Mouse (Mus musculus): Measurements from ENCODE around the gene Ltbr. TPM values are rescaled to one million over a fixed set of nuclear protein-coding genes. Genes with fewer than 3 reads are reported as not detected.

The Ltbr gene
- polyA plus RNA-seq, 1 experiment from 2014 or later: 14.9 TPM

DNA sequence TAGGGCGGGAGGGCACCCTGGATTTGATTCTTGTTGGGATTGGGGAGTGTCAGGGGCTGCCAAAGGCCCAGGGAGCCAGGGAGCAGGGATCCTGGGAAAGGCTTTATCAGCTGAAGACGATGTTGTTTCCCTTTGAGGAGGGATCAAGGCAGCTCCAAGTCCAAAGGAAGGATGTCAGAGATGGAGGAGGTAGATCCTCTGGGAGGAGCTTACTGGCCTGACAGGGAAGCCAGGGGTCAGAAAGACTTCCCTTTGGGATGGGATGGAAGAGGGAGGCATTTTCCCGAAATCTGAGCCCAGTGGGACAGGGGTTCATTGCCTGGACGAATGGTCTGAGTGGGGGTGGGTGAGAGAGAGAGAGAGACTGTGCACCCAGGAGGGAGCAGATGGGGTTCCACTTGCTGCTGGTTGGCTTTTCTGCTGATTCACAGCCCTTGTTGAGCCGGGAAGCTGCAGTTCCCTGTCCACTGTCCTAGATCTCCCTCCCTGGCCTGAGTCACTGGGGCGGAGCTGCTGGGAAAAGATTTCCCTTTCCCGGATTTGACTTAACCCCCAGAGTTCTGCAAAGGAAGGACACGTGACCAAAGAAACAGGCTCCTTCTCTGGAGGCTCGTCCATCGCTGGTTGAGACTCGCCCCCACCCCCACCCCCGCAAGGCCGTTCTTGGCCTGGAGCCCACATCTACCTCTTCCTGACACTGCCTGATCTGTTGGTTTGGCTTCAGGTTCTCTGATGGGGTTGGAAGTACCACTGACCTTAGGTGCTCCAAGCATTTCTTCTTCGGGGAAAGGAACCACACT lies 40.9 kb upstream of the Ltbr start:
- 0 out of 2 replicates have a peak, but pooled peaks cover 5% of the 10 kb centered on the region for H3K27me3 ChIP-seq (ENCODE audit: control insufficient read depth, insufficient read depth, low read length)
- no peaks in the 10 kb centered on the region for H3K36me3 ChIP-seq (replicated peaks; ENCODE audit: control insufficient read depth, insufficient read depth)
- no peak for DNase-seq (ENCODE audit: low spot score)
- H3K9ac ChIP-seq: no peak overlapping the region; the same call in 1 of the 2 replicates
- peak overlapping the region; percentile 30; the same call in 1 of the 2 replicates for H3K4me2 ChIP-seq (replicated peaks)
- peaks cover 24% of the 10 kb centered on the region for H3K4me1 ChIP-seq (replicated peaks; ENCODE audit: control insufficient read depth, insufficient read depth, low read length)
- H3K9me3 ChIP-seq (ENCODE audit: control insufficient read depth, low read length): no peaks in the 10 kb centered on the region
- no peak overlapping the region for H3K4me3 ChIP-seq (replicated peaks; ENCODE audit: low read length)
- no peak for ATAC-seq (ENCODE audit: low FRiP score)
- WGBS: 19% methylated on average over 14 of the region's 14 CpGs
- H3K27ac ChIP-seq: 0 out of 2 replicates have a peak overlapping the region, but pooled peaks have one; percentile 43

- Histone ChIP-seq H3K4me2 (replicated peaks) (no peak overlapping the region), H3K27me3 (ENCODE audit: control insufficient read depth, insufficient read depth, low read length) (0 out of 2 replicates have a peak, but pooled peaks cover 9% of the 10 kb centered on the region), H3K4me1 (replicated peaks; ENCODE audit: control insufficient read depth, insufficient read depth, low read length) (peaks cover 30% of the 10 kb centered on the region), H3K36me3 (replicated peaks; ENCODE audit: control insufficient read depth, insufficient read depth) (no peaks in the 10 kb centered on the region), H3K9ac (no peak overlapping the region), H3K9me3 (ENCODE audit: control insufficient read depth, low read length) (no peaks in the 10 kb centered on the region), H3K4me3 (replicated peaks; ENCODE audit: low read length) (no peak overlapping the region), H3K27ac (no peak overlapping the region)
- WGBS: 76% methylated on average over 4 of the region's 4 CpGs
- DNase-seq (ENCODE audit: low spot score) (no peak), ATAC-seq (ENCODE audit: low FRiP score) (no peak)
Observed at GRCm38 (mm10) chr6:125353655-125354054, 40.0 kb upstream of the Ltbr start.

GRCm38 (mm10) chr6:125353221-125353620 lies 39.5 kb upstream of the Ltbr start:
- Histone ChIP-seq H3K4me2 (replicated peaks) (no peak overlapping the region), H3K27me3 (ENCODE audit: control insufficient read depth, insufficient read depth, low read length) (0 out of 2 replicates have a peak, but pooled peaks cover 13% of the 10 kb centered on the region), H3K4me3 (replicated peaks; ENCODE audit: low read length) (no peak overlapping the region), H3K9ac (no peak overlapping the region), H3K27ac (no peak overlapping the region), H3K9me3 (ENCODE audit: control insufficient read depth, low read length) (no peaks in the 10 kb centered on the region), H3K4me1 (replicated peaks; ENCODE audit: control insufficient read depth, insufficient read depth, low read length) (peaks cover 30% of the 10 kb centered on the region), H3K36me3 (replicated peaks; ENCODE audit: control insufficient read depth, insufficient read depth) (no peaks in the 10 kb centered on the region)
- DNase-seq (ENCODE audit: low spot score) (no peak), ATAC-seq (ENCODE audit: low FRiP score) (no peak)
- WGBS: 80% methylated on average over 11 of the region's 11 CpGs

DNA sequence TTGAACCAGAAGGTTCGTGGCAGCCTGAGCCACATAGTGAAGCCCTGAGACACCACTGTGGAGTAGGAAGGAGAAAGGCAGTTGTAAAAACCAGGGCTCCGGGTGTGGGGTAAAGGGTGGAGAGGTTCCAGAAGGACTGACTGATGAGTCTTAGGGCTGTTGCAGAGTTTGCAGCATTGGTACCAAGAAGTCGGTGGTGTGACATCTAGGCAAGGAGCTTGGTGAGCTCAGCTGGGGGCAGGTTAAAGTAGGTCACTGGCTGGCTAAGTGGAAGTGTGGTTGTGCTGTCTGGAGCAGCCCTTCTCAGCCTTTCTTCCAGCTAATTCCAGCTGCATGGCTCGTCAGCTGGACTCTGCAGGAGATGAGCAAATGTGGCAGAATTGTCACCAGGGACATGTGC lies 39.1 kb upstream of the Ltbr start:
- H3K9ac ChIP-seq: no peak overlapping the region
- DNase-seq (ENCODE audit: low spot score): no peak
- no peaks in the 10 kb centered on the region for H3K9me3 ChIP-seq (ENCODE audit: control insufficient read depth, low read length)
- no peak for ATAC-seq (ENCODE audit: low FRiP score)
- 54% methylated on average over 4 of the region's 4 CpGs for WGBS
- H3K27me3 ChIP-seq (ENCODE audit: control insufficient read depth, insufficient read depth, low read length): 0 out of 2 replicates have a peak, but pooled peaks cover 14% of the 10 kb centered on the region
- H3K4me2 ChIP-seq (replicated peaks): no peak overlapping the region
- H3K27ac ChIP-seq: no peak overlapping the region
- H3K4me1 ChIP-seq (replicated peaks; ENCODE audit: control insufficient read depth, insufficient read depth, low read length): peaks cover 30% of the 10 kb centered on the region
- no peak overlapping the region for H3K4me3 ChIP-seq (replicated peaks; ENCODE audit: low read length)
- H3K36me3 ChIP-seq (replicated peaks; ENCODE audit: control insufficient read depth, insufficient read depth): no peaks in the 10 kb centered on the region

DNA sequence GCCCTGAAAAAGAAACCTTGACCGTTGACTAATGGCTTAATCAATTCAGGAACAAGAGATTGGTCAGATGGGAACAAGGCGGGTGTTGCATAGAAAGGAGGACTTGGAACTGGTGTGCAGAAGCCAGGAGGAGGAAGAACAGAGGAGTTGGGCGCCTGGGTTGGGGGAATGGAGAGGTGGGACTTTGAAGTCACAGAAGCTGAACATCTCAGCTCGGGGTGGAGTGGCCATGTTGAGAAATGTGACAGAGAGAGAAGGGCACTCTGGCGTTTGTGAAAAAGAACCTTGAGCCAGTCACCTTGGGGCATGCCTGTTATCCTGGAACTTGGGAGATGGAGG lies 38.3 kb upstream of the Ltbr start:
- no peak for DNase-seq (ENCODE audit: low spot score)
- Histone ChIP-seq H3K4me1 (replicated peaks; ENCODE audit: control insufficient read depth, insufficient read depth, low read length) (peaks cover 30% of the 10 kb centered on the region), H3K36me3 (replicated peaks; ENCODE audit: control insufficient read depth, insufficient read depth) (no peaks in the 10 kb centered on the region), H3K9me3 (ENCODE audit: control insufficient read depth, low read length) (no peaks in the 10 kb centered on the region), H3K27ac (no peak overlapping the region), H3K4me2 (replicated peaks) (no peak overlapping the region), H3K9ac (no peak overlapping the region), H3K4me3 (replicated peaks; ENCODE audit: low read length) (no peak overlapping the region), H3K27me3 (ENCODE audit: control insufficient read depth, insufficient read depth, low read length) (0 out of 2 replicates have a peak, but pooled peaks cover 14% of the 10 kb centered on the region)
- WGBS: 77% methylated on average over 5 of the region's 5 CpGs
- no peak for ATAC-seq (ENCODE audit: low FRiP score)

GRCm38 (mm10) chr6:125351368-125352045 lies 37.8 kb upstream of the Ltbr start:
- DNase-seq (ENCODE audit: low spot score): no peak
- no peaks in the 10 kb centered on the region for H3K9me3 ChIP-seq (ENCODE audit: control insufficient read depth, low read length)
- no peaks in the 10 kb centered on the region for H3K36me3 ChIP-seq (replicated peaks; ENCODE audit: control insufficient read depth, insufficient read depth)
- H3K27ac ChIP-seq: no peak overlapping the region
- H3K4me3 ChIP-seq (replicated peaks; ENCODE audit: low read length): no peak overlapping the region
- 71% methylated on average over 8 of the region's 8 CpGs for WGBS
- no peak for ATAC-seq (ENCODE audit: low FRiP score)
- H3K9ac ChIP-seq: no peak overlapping the region
- 0 out of 2 replicates have a peak, but pooled peaks cover 14% of the 10 kb centered on the region for H3K27me3 ChIP-seq (ENCODE audit: control insufficient read depth, insufficient read depth, low read length)
- peaks cover 30% of the 10 kb centered on the region for H3K4me1 ChIP-seq (replicated peaks; ENCODE audit: control insufficient read depth, insufficient read depth, low read length)
- no peak overlapping the region; the same call in 1 of the 2 replicates for H3K4me2 ChIP-seq (replicated peaks)

- WGBS: 85% methylated on average over 2 of the region's 2 CpGs
- H3K4me2 ChIP-seq (replicated peaks): peak overlapping the region; percentile 55
- 0 out of 2 replicates have a peak, but pooled peaks cover 14% of the 10 kb centered on the region for H3K27me3 ChIP-seq (ENCODE audit: control insufficient read depth, insufficient read depth, low read length)
- no peak overlapping the region for H3K9ac ChIP-seq
- peak overlapping the region; percentile 34; the same call in 1 of the 2 replicates for H3K4me3 ChIP-seq (replicated peaks; ENCODE audit: low read length)
- no peaks in the 10 kb centered on the region for H3K9me3 ChIP-seq (ENCODE audit: control insufficient read depth, low read length)
- H3K36me3 ChIP-seq (replicated peaks; ENCODE audit: control insufficient read depth, insufficient read depth): no peaks in the 10 kb centered on the region
- peaks cover 30% of the 10 kb centered on the region for H3K4me1 ChIP-seq (replicated peaks; ENCODE audit: control insufficient read depth, insufficient read depth, low read length)
- H3K27ac ChIP-seq: no peak overlapping the region
- DNase-seq (ENCODE audit: low spot score) (no peak), ATAC-seq (ENCODE audit: low FRiP score) (no peak)
Observed at GRCm38 (mm10) chr6:125350995-125351324, 37.3 kb upstream of the Ltbr start.

DNA sequence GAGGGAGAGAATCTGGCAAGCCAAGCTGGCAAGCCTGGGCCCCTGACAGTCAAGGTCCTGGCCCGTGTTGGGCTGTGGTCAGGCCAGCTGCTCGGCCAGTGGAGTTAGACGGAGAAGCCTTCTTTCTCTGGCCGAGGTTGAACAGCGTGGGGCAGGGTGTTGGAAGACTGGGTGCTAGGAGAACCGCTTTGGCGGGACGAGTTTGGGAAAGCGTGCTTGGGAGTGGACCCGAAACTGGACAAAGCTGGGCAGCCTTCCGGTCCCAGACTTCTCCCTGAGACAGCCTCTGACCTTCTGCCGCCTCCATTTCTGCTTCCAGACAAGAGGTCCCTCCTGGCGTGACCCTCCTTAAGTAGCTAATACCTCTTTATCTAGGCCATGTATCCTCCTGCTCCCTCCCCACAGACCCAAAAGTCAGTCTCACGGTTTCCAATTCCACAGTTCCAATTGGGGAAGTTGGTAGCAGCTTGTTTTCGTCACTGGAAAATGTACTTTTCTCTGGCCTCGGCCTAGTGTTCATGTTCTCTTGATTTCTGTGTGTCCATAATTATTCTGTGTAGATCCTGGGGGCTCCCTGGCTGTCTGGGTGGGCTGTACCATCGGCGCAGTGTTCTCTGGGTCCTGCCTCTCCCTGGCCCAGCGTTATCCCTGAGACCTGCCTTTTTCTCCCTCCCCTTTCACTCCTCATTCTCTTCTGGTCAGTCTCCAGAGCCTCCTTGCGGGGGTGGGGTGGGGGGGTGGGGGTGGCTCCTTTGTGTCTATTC lies 36.7 kb upstream of the Ltbr start:
- DNase-seq (ENCODE audit: low spot score): no peak

More for the DNA sequence above, 36.7 kb upstream of the Ltbr start:
- Histone ChIP-seq H3K4me2 (replicated peaks) (peak overlapping the region; percentile 55), H3K27ac (peak overlapping the region; percentile 24; the same call in 1 of the 2 replicates), H3K36me3 (replicated peaks; ENCODE audit: control insufficient read depth, insufficient read depth) (no peaks in the 10 kb centered on the region), H3K9me3 (ENCODE audit: control insufficient read depth, low read length) (no peaks in the 10 kb centered on the region), H3K27me3 (ENCODE audit: control insufficient read depth, insufficient read depth, low read length) (0 out of 2 replicates have a peak, but pooled peaks cover 14% of the 10 kb centered on the region), H3K4me1 (replicated peaks; ENCODE audit: control insufficient read depth, insufficient read depth, low read length) (peaks cover 24% of the 10 kb centered on the region), H3K4me3 (replicated peaks; ENCODE audit: low read length) (peak overlapping the region; percentile 34), H3K9ac (peak overlapping the region; percentile 49)
- ATAC-seq (ENCODE audit: low FRiP score): no peak
- 12% methylated on average over 20 of the region's 20 CpGs for WGBS
